ENCODE assay signal across 9 mouse cellular contexts in genomic region chr9:66713135-66714021, GRCm38 (mm10). TPM values are rescaled to one million over a fixed set of nuclear protein-coding genes. Genes with fewer than 3 reads are reported as not detected.
DNase-seq lines count a peak whose midpoint lies in the region; ATAC-seq and TF ChIP-seq lines count a peak whose summit lies in the region.
"Had no signal": no experiment of that assay in that cellular context is flagged by ENCODE, and none has a peak within 500 bp of the region (broad histone marks: within the 10 kb centered on the region; RNA-seq: fewer than 3 reads in every experiment).

Car12 (plus strand) TSS chr9:66713686.

- 13% methylated on average over 29 of the region's 29 CpGs for WGBS in forebrain, embryonic 14.5 days
- WGBS in lung, adult 2 months: 16% methylated on average over 29 of the region's 29 CpGs
- 15% methylated on average over 29 of the region's 29 CpGs for WGBS in neural tube, embryonic 14.5 days

- H3K4me1 ChIP-seq in forebrain, embryonic 14.5 days (ENCODE audit: control insufficient read depth, insufficient read depth, low read length): peaks cover 18% of the 10 kb centered on the region
- H3K4me1 ChIP-seq in lung, adult 2 months (ENCODE audit: control insufficient read depth, insufficient read depth, low read length): peaks cover 3% of the 10 kb centered on the region
- H3K4me1 ChIP-seq in neural tube, embryonic 14.5 days (ENCODE audit: control insufficient read depth, insufficient read depth, low read length): 0 out of 2 replicates have a peak, but pooled peaks cover 5% of the 10 kb centered on the region

- ATAC-seq in forebrain, embryonic 14.5 days: peak; percentile 83
- no peak for ATAC-seq in neural tube, embryonic 14.5 days (ENCODE audit: low read depth)

- H3K36me3 ChIP-seq in forebrain, embryonic 14.5 days (ENCODE audit: control insufficient read depth, insufficient read depth, low read length): no peaks in the 10 kb centered on the region
- no peaks in the 10 kb centered on the region for H3K36me3 ChIP-seq in neural tube, embryonic 14.5 days (ENCODE audit: control insufficient read depth, insufficient read depth, low read length)

- peak within 1 kb of the TSS; percentile 31 for H3K4me3 ChIP-seq in forebrain, embryonic 14.5 days (ENCODE audit: low read depth, low read length)
- H3K4me3 ChIP-seq in lung, adult 2 months (replicated peaks; ENCODE audit: extremely low read depth, low read depth, low read length): peak within 1 kb of the TSS; percentile 45
- peak within 1 kb of the TSS; percentile 27 for H3K4me3 ChIP-seq in neural tube, embryonic 14.5 days (ENCODE audit: low read depth, low read length)

- peak within 1 kb of the TSS; percentile 49; the same call in 1 of the 2 replicates for H3K9ac ChIP-seq in forebrain, embryonic 14.5 days (ENCODE audit: low read length)
- H3K9ac ChIP-seq in neural tube, embryonic 14.5 days (replicated peaks; ENCODE audit: low read depth, low read length): no peak within 1 kb of the TSS

- no peak within 1 kb of the TSS for H3K27ac ChIP-seq in forebrain, embryonic 14.5 days (ENCODE audit: low read depth, low read length)
- H3K27ac ChIP-seq in neural tube, embryonic 14.5 days (ENCODE audit: low read depth, low read length): no peak within 1 kb of the TSS

- TF ChIP-seq CTCF in lung, adult 2 months (IDR thresholded peaks at IDR 0.05; ENCODE audit: insufficient read depth, low read length): no peak

- peak within 1 kb of the TSS; percentile 61 for H3K4me2 ChIP-seq in forebrain, embryonic 14.5 days (ENCODE audit: low read length)
- peak within 1 kb of the TSS; percentile 55 for H3K4me2 ChIP-seq in neural tube, embryonic 14.5 days (ENCODE audit: low read depth, low read length)

- no peaks in the 10 kb centered on the region for H3K27me3 ChIP-seq in forebrain, embryonic 14.5 days (replicated peaks; ENCODE audit: control insufficient read depth, insufficient read depth, low read length)
- peaks cover 9% of the 10 kb centered on the region for H3K27me3 ChIP-seq in neural tube, embryonic 14.5 days (ENCODE audit: control insufficient read depth, insufficient read depth, low read length)

- intact Hi-C loops in left cerebral cortex, postnatal 14 days (cut with DNase I): no loop called here
- intact Hi-C loops in gastrocnemius, postnatal 36 days (cut with DNase I): no loop called here

- peak; percentile 11 to 12 for DNase-seq in left cerebral cortex, adult 18-20 months (ENCODE audit: low spot score in 2 of 2)
- no peak for DNase-seq in left cerebral cortex, postnatal 14 days (ENCODE audit: low spot score in 2 of 2)
- DNase-seq in brain, adult 2 months (ENCODE audit: low read depth, low spot score): peak; percentile 64
- peak; percentile 64 for DNase-seq in forebrain, embryonic 14.5 days (ENCODE audit: low spot score)
- peak; percentile 58 to 66 for DNase-seq in kidney, adult 8-10 months
- DNase-seq in lung, adult 2 months: no peak
- DNase-seq in gastrocnemius, postnatal 36 days: no peak

- no peak for TF ChIP-seq POLR2A in lung, adult 2 months (IDR thresholded peaks at IDR 0.05; ENCODE audit: borderline replicate concordance, extremely low read depth, low read depth, low read length)

- no peaks in the 10 kb centered on the region for H3K9me3 ChIP-seq in forebrain, embryonic 14.5 days (replicated peaks; ENCODE audit: control insufficient read depth, low read length)
- no peaks in the 10 kb centered on the region for H3K9me3 ChIP-seq in neural tube, embryonic 14.5 days (ENCODE audit: control insufficient read depth, low read length)

RNA-seq across cellular contexts. Expression of gene Car12, which starts in this region (rescaled TPM):
- total RNA-seq in left cerebral cortex, adult 18-20 months (2021): 10 to 100 TPM; 15.5 to 20.4 TPM
- 1 to 10 TPM; 3.6 to 7.7 TPM for total RNA-seq in left cerebral cortex, postnatal 14 days (2021)
- polyA plus RNA-seq in forebrain, embryonic 14.5 days (2014; fragmentation: Nextera tagmentation; extraction: Ambion mirVana): 2.6 and 3.3 TPM in 2 replicates
- 0.88 and 6.7 TPM in 2 replicates for polyA plus RNA-seq in lung, adult 2 months (2012; rRNA removed)
- polyA plus RNA-seq in neural tube, embryonic 14.5 days (2014; fragmentation: Nextera tagmentation; extraction: Ambion mirVana): 0.36 and 0.63 TPM in 2 replicates
- under 1 TPM; 0.13 to 0.27 TPM for total RNA-seq in gastrocnemius, postnatal 36 days (2021)
- total RNA-seq: heart, postnatal 36 days had no signal

Comparison
In these comparisons a context has a peak if more than half of its experiments do, and no peak if none do; other contexts are left out.
1. DNase-seq: peak in left cerebral cortex, adult 18-20 months (2 of 2), brain, adult 2 months (single experiment), forebrain, embryonic 14.5 days (single experiment) and kidney, adult 8-10 months (2 of 2); none in left cerebral cortex, postnatal 14 days (0 of 2), lung, adult 2 months (single experiment) and gastrocnemius, postnatal 36 days (0 of 2).
2. Peak in every context shown above with its lines, with median percentiles within 50 percentile points of each other: H3K4me3 ChIP-seq.